In genomic region chr8:77584174-77584573, GRCm38 (mm10) we compare ENCODE assay signal across 14 mouse cellular contexts.
"Had no signal": no experiment of that assay in that cellular context is flagged by ENCODE, and none has a peak within 500 bp of the region (broad histone marks: within the 10 kb centered on the region; RNA-seq: fewer than 3 reads in every experiment).

No protein-coding gene starts in this region.

- ATAC-seq: intestine, postnatal 0 days; liver, postnatal 0 days; midbrain, embryonic 15.5 days had no signal

- DNase-seq: kidney, adult 2 months; kidney, postnatal 25 days; layer of hippocampus, adult 9-11 months; left cerebral cortex, postnatal 4 days; liver, postnatal 0 days; lung, postnatal 10 days; lung, postnatal 36 days; retina, postnatal 1 day; right cerebral cortex, postnatal 25 days; thymus, adult 2 months; thymus, postnatal 14 days; thymus, postnatal 4 days had no signal
